Mouse (Mus musculus) hindbrain, embryonic 13.5 days (tissue): Measurements from ENCODE around the gene Olfr27. TPM values are rescaled to one million over a fixed set of nuclear protein-coding genes. Genes with fewer than 3 reads are reported as not detected.

Experiments
- ATAC-seq: fragments of 200-750 bp; cut with Nextera tagmentation; 2 replicates; pipeline ENCODE4 v1.8.0; 2017; ENCODE audit warnings: moderate TSS enrichment; ENCODE audit not compliant: low FRiP score
- H3K27ac ChIP-seq: fragments of 300-500 bp; sonication (generic); 2 replicates; pipeline ENCODE4 v1.5.1; 2015; ENCODE audit warnings: inconsistent platforms, mild to moderate bottlenecking, moderate library complexity
- H3K27me3 ChIP-seq: fragments of 300-500 bp; sonication (generic); 2 replicates; pipeline ENCODE4 v1.6.1; 2015; ENCODE audit warnings: mild to moderate bottlenecking, inconsistent platforms
- H3K36me3 ChIP-seq: fragments of 300-500 bp; sonication (generic); 2 replicates; pipeline ENCODE4 v1.6.1; 2015; ENCODE audit warnings: mild to moderate bottlenecking, inconsistent platforms
- H3K4me1 ChIP-seq: fragments of 300-500 bp; sonication (generic); replicated peaks from 2 replicates; pipeline ENCODE4 v1.6.1; 2015; ENCODE audit warnings: inconsistent platforms
- H3K4me2 ChIP-seq: fragments of 300-500 bp; sonication (generic); 2 replicates; pipeline ENCODE4 v1.6.1; 2015; ENCODE audit warnings: inconsistent platforms, mild to moderate bottlenecking, moderate library complexity
- H3K4me3 ChIP-seq: fragments of 300-500 bp; sonication (generic); 2 replicates; pipeline ENCODE4 v1.5.1; 2015; ENCODE audit warnings: mild to moderate bottlenecking, inconsistent platforms
- H3K9ac ChIP-seq: fragments of 300-500 bp; sonication (generic); 2 replicates; pipeline ENCODE4 v1.6.1; 2015; ENCODE audit warnings: mild to moderate bottlenecking, inconsistent platforms
- H3K9me3 ChIP-seq: fragments of 300-500 bp; sonication (generic); 2 replicates; pipeline ENCODE4 v1.6.1; 2016; ENCODE audit warnings: inconsistent platforms
- WGBS: fragments of 180-500 bp; shearing (Covaris S2); methylation state at CpG from one replicate; pipeline ENCODE4 v1.1.7; 2015; 5-methylcytosine and 5-hydroxymethylcytosine counted together
- polyA plus RNA-seq: library from polyadenylated mRNA; unstranded; fragments of >200 nt; fragmentation: Nextera tagmentation; extraction: Ambion mirVana; gene quantifications from 2 replicates; pipeline ENCODE4 v1.2.1, GENCODE M21; 2015

Olfr27 gene
- not detected in 2 replicates for polyA plus RNA-seq

- H3K9ac ChIP-seq: no peak within 1 kb of the TSS
- H3K27me3 ChIP-seq: no peaks in the 10 kb centered on the region
- no peaks in the 10 kb centered on the region for H3K36me3 ChIP-seq
- H3K27ac ChIP-seq: no peak within 1 kb of the TSS
- H3K4me3 ChIP-seq: no peak within 1 kb of the TSS
- no peak within 1 kb of the TSS for H3K4me2 ChIP-seq
- no peaks in the 10 kb centered on the region for H3K4me1 ChIP-seq
- no peaks in the 10 kb centered on the region for H3K9me3 ChIP-seq
- ATAC-seq: no peak
Observed at GRCm38 (mm10) chr9:39127831-39128230, at the start of gene Olfr27. Gene Olfr27, plus strand, starts transcription at chr9:39128131.

DNA sequence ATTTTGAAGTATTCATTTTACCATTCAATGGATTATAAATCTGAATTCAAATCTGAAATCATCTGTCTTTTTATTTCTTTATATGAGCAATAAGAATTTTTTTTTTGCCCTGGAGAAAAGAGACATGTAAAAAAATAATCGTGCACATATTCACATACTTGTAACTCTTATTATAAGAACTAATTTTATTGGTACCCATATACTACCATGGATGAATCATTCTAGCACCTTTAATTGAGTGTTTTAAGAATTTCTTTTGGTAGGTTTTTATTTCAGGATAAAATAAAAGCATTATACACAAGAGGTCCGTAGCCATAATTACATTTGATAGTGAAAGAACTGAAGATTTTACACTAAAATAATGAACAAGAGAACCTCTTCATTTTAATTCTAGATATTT lies 49.1 kb upstream of the Olfr27 start, which contains the start of gene Olfr938:
Gene Olfr938, minus strand, starts transcription at position 101 of the 400 bp plus-strand sequence.
- ATAC-seq: no peak
- Histone ChIP-seq H3K36me3 (no peaks in the 10 kb centered on the region), H3K27ac (no peak within 1 kb of the TSS), H3K9ac (no peak within 1 kb of the TSS), H3K4me3 (no peak within 1 kb of the TSS), H3K4me1 (no peaks in the 10 kb centered on the region), H3K27me3 (no peaks in the 10 kb centered on the region), H3K9me3 (no peaks in the 10 kb centered on the region), H3K4me2 (no peak within 1 kb of the TSS)
- 89% methylated on average over 2 of the region's 2 CpGs for WGBS

DNA sequence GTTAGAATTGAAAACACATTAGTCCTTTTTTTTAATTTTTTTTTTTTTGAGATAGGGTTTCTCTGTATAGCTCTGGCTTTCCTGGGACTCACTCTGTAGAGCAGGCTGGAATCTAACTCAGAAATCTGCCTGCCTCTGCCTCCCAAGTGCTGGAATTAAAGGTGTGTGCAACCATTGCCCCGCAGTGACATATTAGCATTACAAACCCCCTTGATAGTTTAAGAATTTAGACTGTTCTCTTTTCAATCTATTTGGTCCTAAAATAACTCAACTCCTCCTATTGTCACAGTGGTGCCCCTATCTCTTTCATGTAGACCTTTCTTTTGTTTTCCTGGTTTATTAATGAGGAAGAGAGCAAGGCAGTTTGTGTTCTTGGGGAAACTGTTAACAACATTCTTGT lies 605 bp upstream of the Olfr27 start:
- Histone ChIP-seq H3K4me2 (no peak overlapping the region), H3K9me3 (no peaks in the 10 kb centered on the region), H3K27me3 (no peaks in the 10 kb centered on the region), H3K4me3 (no peak overlapping the region), H3K36me3 (no peaks in the 10 kb centered on the region), H3K9ac (no peak overlapping the region), H3K4me1 (no peaks in the 10 kb centered on the region), H3K27ac (no peak overlapping the region)
- WGBS: 90% methylated on average over 1 of the region's 1 CpGs
- no peak for ATAC-seq

DNA sequence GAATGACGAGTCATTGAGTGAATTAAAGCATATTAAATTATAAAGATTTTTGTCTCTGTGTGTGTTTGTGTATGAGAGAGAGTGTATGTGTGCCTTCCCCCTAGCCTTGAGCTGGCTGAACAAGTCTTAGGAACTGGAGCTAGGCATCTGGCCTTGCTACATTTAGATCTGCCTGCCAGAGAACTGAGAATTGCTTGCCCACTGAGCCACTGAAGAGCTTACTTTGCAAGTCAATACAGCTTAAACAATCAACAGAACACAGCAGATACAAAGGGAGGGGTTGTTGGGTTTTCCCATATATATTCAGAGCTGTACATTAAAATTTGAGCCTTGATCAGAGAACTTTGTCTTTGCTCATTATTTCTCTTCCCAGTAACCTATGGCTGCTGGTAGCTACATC lies 24.5 kb downstream of the Olfr27 start:
- no peak overlapping the region for H3K4me2 ChIP-seq
- ATAC-seq: no peak

GRCm38 (mm10) chr9:39166004-39166403 lies 38.1 kb downstream of the Olfr27 start, which contains the start of gene Olfr943:
Gene Olfr943, plus strand, starts transcription at chr9:39166304.
- H3K36me3 ChIP-seq: no peaks in the 10 kb centered on the region
- no peak within 1 kb of the TSS for H3K4me2 ChIP-seq
- no peaks in the 10 kb centered on the region for H3K4me1 ChIP-seq
- H3K9ac ChIP-seq: no peak within 1 kb of the TSS
- no peak within 1 kb of the TSS for H3K27ac ChIP-seq
- no peak for ATAC-seq
- no peak within 1 kb of the TSS for H3K4me3 ChIP-seq
- H3K27me3 ChIP-seq: no peaks in the 10 kb centered on the region
- WGBS: 95% methylated on average over 5 of the region's 5 CpGs
- no peaks in the 10 kb centered on the region for H3K9me3 ChIP-seq

More for the DNA sequence above, 24.5 kb downstream of the Olfr27 start:
- Histone ChIP-seq H3K4me1 (no peaks in the 10 kb centered on the region), H3K9ac (no peak overlapping the region), H3K9me3 (no peaks in the 10 kb centered on the region), H3K27me3 (no peaks in the 10 kb centered on the region), H3K36me3 (no peaks in the 10 kb centered on the region), H3K4me3 (no peak overlapping the region), H3K27ac (no peak overlapping the region)
- WGBS: 63% methylated on average over 1 of the region's 1 CpGs

Other genes starting within 250 kb of the Olfr27 start
- gene Olfr930, start 198.3 kb upstream of the Olfr27 start, polyA plus RNA-seq: not detected in 2 replicates
- gene Olfr933, start 155.8 kb upstream of the Olfr27 start, polyA plus RNA-seq: not detected in 2 replicates
- not detected in 2 replicates for gene Olfr934, start 139.8 kb upstream of the Olfr27 start, polyA plus RNA-seq
- gene Olfr935, start 128.4 kb upstream of the Olfr27 start, polyA plus RNA-seq: not detected in 2 replicates
- gene Olfr146, start 104.8 kb upstream of the Olfr27 start, polyA plus RNA-seq: not detected in 2 replicates
- gene Olfr937, start 63.2 kb upstream of the Olfr27 start, polyA plus RNA-seq: not detected in 2 replicates
- gene Olfr938, start 49.2 kb upstream of the Olfr27 start, polyA plus RNA-seq: not detected in 2 replicates
- gene Olfr943, start 38.2 kb downstream of the Olfr27 start, polyA plus RNA-seq: not detected in 2 replicates
- not detected in 2 replicates for gene Olfr944, start 73.8 kb downstream of the Olfr27 start, polyA plus RNA-seq
- not detected in 2 replicates for gene Olfr1537, start 121.9 kb downstream of the Olfr27 start, polyA plus RNA-seq
- gene Olfr945, start 148.7 kb downstream of the Olfr27 start, polyA plus RNA-seq: not detected in 2 replicates
- not detected in 2 replicates for gene Olfr948, start 197.9 kb downstream of the Olfr27 start, polyA plus RNA-seq